Mouse (Mus musculus) limb, embryonic 12.5 days (tissue): ENCODE measurements around the gene Dnajb5. TPM values are rescaled to one million over a fixed set of nuclear protein-coding genes. Genes with fewer than 3 reads are reported as not detected.
"Not testable (repeated sequence)": the region's sequence is repeated elsewhere in the genome, so short reads cannot be mapped to it uniquely, and the experiment has no call there.

Experiments
- ATAC-seq: fragments of 200-750 bp; cut with Nextera tagmentation; 2 replicates; pipeline ENCODE4 v1.8.0; 2017; ENCODE audit warnings: low read depth, moderate TSS enrichment; ENCODE audit not compliant: insufficient number of reproducible peaks, insufficient read depth, low FRiP score, low TSS enrichment
- H3K27ac ChIP-seq: fragments of 300-500 bp; sonication (generic); 2 replicates; pipeline ENCODE4 v1.5.1; 2016; ENCODE audit warnings: mild to moderate bottlenecking, moderate library complexity
- H3K27me3 ChIP-seq: fragments of 300-500 bp; sonication (generic); 2 replicates; pipeline ENCODE4 v1.6.1; 2016; ENCODE audit warnings: mild to moderate bottlenecking, moderate library complexity
- H3K36me3 ChIP-seq: fragments of 300-500 bp; sonication (generic); 2 replicates; pipeline ENCODE4 v1.6.1; 2016; ENCODE audit warnings: mild to moderate bottlenecking, moderate library complexity
- H3K4me1 ChIP-seq: fragments of 300-500 bp; sonication (generic); replicated peaks from 2 replicates; pipeline ENCODE4 v1.6.1; 2016
- H3K4me2 ChIP-seq: fragments of 300-500 bp; sonication (generic); 2 replicates; pipeline ENCODE4 v1.6.1; 2016; ENCODE audit warnings: mild to moderate bottlenecking, moderate library complexity
- H3K4me3 ChIP-seq: fragments of 300-500 bp; sonication (generic); replicated peaks from 2 replicates; pipeline ENCODE4 v1.5.1; 2016; ENCODE audit warnings: mild to moderate bottlenecking
- H3K9ac ChIP-seq: fragments of 300-500 bp; sonication (generic); replicated peaks from 2 replicates; pipeline ENCODE4 v1.6.1; 2016; ENCODE audit warnings: mild to moderate bottlenecking, moderate library complexity
- H3K9me3 ChIP-seq: fragments of 300-500 bp; sonication (generic); 2 replicates; pipeline ENCODE4 v1.6.1; 2016; ENCODE audit warnings: mild to moderate bottlenecking, moderate library complexity
- WGBS: fragments of 180-500 bp; shearing (Covaris S2); methylation state at CpG from one replicate; pipeline ENCODE4 v1.1.7; 2016; 5-methylcytosine and 5-hydroxymethylcytosine counted together
- polyA plus RNA-seq: library from polyadenylated mRNA; unstranded; fragments of >200 nt; fragmentation: Nextera tagmentation; extraction: Ambion mirVana; gene quantifications from 2 replicates; pipeline ENCODE4 v1.2.1, GENCODE M21; 2016

The Dnajb5 gene
- polyA plus RNA-seq, 1 experiment from 2014 or later: 6.6 TPM

DNA sequence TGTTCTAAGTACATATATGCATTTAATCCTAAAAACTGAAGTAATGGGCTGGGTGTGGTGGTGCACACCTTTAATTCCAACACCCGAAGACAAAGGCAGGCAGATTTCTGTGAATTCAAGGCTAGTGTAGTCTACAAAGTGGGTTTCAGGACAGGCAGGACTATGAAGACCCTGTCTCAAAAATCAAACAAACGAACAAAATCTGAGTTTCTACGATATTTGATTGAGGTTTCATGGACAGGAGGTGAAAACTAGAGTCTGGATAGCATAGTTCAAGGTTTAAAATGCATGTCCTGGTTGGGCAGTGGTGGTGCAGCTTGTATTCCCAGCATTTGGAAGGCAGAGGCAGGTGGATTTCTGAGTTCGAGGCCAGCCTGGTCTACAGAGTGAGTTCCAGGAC lies 19.7 kb downstream of the Dnajb5 start, which contains the start of gene 1700022I11Rik:
Gene 1700022I11Rik (plus strand): TSS at position 301 of the 400 bp plus-strand sequence.
- no peak for ATAC-seq
- Histone ChIP-seq H3K4me1 (0 out of 2 replicates have a peak, but pooled peaks cover 4% of the 10 kb centered on the region), H3K27me3 (0 out of 2 replicates have a peak, but pooled peaks cover 5% of the 10 kb centered on the region), H3K9ac (no peak within 1 kb of the TSS), H3K4me3 (no peak within 1 kb of the TSS), H3K9me3 (no peaks in the 10 kb centered on the region), H3K27ac (no peak within 1 kb of the TSS), H3K36me3 (no peaks in the 10 kb centered on the region), H3K4me2 (no peak within 1 kb of the TSS)
- WGBS: 88% methylated on average over 4 of the region's 4 CpGs

DNA sequence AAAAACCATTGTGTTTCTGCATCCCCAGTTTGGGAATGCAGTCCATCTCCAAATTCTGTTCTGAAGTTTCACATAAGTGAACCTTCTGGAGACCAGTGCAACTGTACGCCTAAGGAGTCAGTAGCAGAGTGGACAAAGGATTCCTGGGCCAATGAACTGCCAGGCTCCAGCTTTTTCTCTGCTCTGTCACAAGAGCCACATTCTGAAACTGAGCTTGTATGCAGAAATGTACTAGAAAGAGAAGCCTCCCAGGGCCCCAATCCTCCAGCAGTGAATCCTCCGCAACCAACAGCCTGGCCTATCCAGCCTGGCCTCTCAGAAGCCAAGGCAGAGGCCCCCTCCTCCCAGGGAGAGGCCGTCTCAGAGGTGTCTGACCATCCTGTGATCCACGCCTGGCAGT lies 23.3 kb downstream of the Dnajb5 start:
- H3K27ac ChIP-seq: peak overlapping the region; percentile 17; the same call in 1 of the 2 replicates
- no peaks in the 10 kb centered on the region for H3K9me3 ChIP-seq
- no peaks in the 10 kb centered on the region for H3K27me3 ChIP-seq
- H3K36me3 ChIP-seq: peaks cover 13% of the 10 kb centered on the region
- H3K9ac ChIP-seq: no peak overlapping the region
- ATAC-seq: no peak
- no peak overlapping the region for H3K4me2 ChIP-seq
- H3K4me1 ChIP-seq: no peaks in the 10 kb centered on the region
- WGBS: 60% methylated on average over 4 of the region's 4 CpGs
- H3K4me3 ChIP-seq: no peak overlapping the region

DNA sequence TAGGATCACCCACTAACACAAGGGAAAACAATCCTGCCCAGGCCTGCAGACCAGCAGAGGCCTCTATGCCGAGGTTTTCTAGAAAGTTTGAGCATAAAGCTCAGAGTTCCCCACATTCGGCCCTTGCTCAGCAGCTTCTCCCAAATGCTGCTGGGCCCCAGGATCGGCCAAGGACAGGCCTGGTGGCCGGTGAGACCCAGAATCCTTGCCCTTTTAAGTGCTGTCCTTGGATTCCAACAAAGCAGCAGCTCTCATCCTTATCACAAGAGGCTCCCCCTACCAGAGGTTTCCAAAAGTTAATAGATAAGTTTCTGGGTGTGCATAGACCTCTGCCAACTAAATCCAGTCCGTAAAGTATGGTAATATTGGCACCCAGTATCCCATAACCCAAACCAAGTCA lies 24.3 kb downstream of the Dnajb5 start:
- no peak overlapping the region for H3K4me3 ChIP-seq
- no peaks in the 10 kb centered on the region for H3K9me3 ChIP-seq
- ATAC-seq: no peak
- no peak overlapping the region; the same call in 1 of the 2 replicates for H3K27ac ChIP-seq
- no peak overlapping the region for H3K4me2 ChIP-seq
- no peak overlapping the region for H3K9ac ChIP-seq
- no peaks in the 10 kb centered on the region for H3K4me1 ChIP-seq
- H3K27me3 ChIP-seq: no peaks in the 10 kb centered on the region
- WGBS: 84% methylated on average over 5 of the region's 5 CpGs
- peaks cover 22% of the 10 kb centered on the region for H3K36me3 ChIP-seq

DNA sequence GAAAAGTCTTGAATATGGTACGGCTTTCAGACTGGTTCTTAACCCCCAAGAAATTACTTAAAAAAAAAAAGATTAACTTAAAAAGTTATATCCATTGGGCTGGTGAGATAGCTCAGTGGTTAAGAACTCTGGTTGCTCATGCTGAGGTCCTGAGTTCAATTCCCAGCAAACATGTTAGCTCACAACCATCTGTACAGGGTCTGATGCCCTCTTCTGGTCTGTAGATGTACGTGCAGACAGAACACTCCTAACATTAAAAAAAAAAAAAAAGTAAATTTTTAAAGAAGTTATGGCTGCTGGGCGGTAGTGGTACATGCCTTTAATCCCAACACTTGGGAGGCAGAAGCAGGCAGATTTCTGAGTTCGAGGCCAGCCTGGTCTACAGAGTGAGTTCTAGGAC lies 28.4 kb downstream of the Dnajb5 start:
- Histone ChIP-seq H3K36me3 (peaks cover 61% of the 10 kb centered on the region), H3K4me1 (no peaks in the 10 kb centered on the region), H3K27me3 (no peaks in the 10 kb centered on the region), H3K27ac (no peak overlapping the region), H3K4me2 (no peak overlapping the region), H3K9ac (no peak overlapping the region), H3K4me3 (no peak overlapping the region), H3K9me3 (no peaks in the 10 kb centered on the region)
- no peak for ATAC-seq
- WGBS: 93% methylated on average over 4 of the region's 4 CpGs

DNA sequence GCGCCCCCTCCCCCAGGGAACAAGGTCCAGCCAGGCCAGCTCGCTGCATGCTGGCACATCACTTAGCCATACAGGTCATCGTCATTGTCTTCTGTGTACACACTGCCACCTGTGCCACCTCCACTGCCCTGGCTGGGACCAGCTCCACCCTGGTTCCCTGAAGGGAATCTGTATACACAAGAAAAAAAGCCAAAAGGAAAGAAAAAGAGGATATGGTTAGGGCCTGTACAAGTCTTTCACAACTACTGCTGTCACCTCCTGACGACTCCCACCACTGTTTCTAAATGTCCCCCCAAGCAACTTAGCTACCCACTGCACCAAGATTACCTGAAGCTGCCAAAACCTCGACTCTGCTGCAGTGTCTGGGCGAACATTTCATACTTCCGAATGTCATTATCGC lies 30.9 kb downstream of the Dnajb5 start:
- not testable (repeated sequence) for H3K9ac ChIP-seq, H3K4me1 ChIP-seq, H3K27me3 ChIP-seq, H3K4me2 ChIP-seq, H3K27ac ChIP-seq, H3K4me3 ChIP-seq, ATAC-seq, H3K9me3 ChIP-seq
- H3K36me3 ChIP-seq: peaks cover 82% of the 10 kb centered on the region
- WGBS: 90% methylated on average over 8 of the region's 8 CpGs

DNA sequence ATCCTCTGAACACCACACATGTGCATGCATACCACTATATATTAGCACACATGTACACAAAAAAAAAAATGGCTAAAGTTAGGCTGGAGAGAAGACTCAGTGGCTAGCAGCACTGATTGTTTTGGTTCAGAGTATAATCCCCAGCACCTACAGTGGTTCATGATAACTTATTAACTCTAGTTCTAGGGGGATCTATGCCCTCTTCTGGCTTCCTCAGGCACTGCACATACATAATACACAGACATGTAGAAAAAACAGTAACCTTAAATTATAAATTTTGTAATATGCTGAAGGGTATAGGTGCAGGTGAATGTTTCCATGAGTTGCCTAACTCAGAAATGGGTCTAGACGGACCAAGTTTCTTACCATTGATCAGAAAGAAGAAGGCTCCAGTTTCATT lies 38.7 kb downstream of the Dnajb5 start:
- Histone ChIP-seq H3K9me3 (no peaks in the 10 kb centered on the region), H3K4me2 (no peak overlapping the region), H3K36me3 (peaks cover 99% of the 10 kb centered on the region), H3K9ac (no peak overlapping the region), H3K4me3 (no peak overlapping the region), H3K4me1 (no peaks in the 10 kb centered on the region), H3K27me3 (no peaks in the 10 kb centered on the region), H3K27ac (no peak overlapping the region)
- ATAC-seq: no peak
- 86% methylated on average over 1 of the region's 1 CpGs for WGBS

DNA sequence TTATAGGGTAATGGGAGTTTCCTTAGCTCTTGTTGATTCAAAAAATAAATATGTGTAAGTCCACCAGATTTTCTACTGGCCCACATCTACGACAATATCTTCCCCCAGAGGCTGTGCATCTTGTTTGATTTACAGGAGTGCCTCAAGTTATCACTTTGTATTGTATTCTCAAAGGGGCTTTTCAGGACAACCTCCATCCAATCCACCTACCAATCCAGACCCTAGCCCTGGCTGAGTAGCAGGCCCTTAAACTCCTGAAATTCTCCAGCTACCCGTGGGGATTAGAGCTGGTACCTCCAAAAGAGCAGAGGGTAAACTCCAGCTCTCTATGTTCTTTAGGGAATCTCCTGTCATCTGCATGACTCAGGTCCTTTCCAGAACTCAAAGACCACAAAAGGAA lies 48.4 kb downstream of the Dnajb5 start:
- Histone ChIP-seq H3K9ac (no peak overlapping the region), H3K4me3 (peak overlapping the region; percentile 79), H3K27me3 (no peaks in the 10 kb centered on the region), H3K36me3 (peaks cover 40% of the 10 kb centered on the region), H3K4me2 (peak overlapping the region; percentile 76), H3K9me3 (no peaks in the 10 kb centered on the region), H3K4me1 (peaks cover 17% of the 10 kb centered on the region), H3K27ac (no peak overlapping the region)
- 79% methylated on average over 2 of the region's 2 CpGs for WGBS
- ATAC-seq: no peak

DNA sequence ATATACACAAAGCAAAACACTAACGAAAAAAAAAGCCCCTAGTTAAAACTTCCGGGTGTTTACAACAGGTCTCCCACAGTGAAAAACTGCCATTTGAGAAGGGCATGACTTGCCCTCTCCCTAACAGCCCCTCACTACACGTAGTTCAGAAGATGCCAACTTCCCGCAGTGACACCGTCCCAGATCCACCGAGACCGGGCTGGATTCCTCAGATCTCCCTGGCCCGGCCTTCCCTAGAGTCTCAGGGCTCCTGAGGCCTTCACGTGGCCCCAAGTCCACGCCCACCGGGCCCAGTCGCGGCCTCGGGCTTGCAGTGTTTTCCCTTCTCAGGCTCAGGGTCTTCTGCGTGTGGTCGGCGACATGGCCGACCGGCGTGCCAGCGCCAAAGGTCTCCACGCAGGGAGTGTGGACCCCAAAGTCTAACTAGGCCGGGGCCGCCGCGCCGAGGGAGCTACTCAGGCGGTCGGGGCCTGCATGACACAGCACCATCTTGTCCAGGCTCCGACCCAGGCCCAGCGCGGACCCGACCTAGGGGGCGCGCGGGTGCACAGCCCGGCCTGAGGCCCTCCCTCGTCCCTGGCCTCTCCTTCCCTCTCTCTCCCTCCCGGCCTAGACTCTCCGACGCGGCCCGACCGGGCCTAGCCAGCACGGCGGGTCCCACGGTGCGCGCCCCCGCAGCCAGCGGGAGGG lies 50.0 kb downstream of the Dnajb5 start:
- H3K9ac ChIP-seq: peak overlapping the region; percentile 94
- H3K36me3 ChIP-seq: peaks cover 31% of the 10 kb centered on the region
- no peaks in the 10 kb centered on the region for H3K9me3 ChIP-seq
- peak overlapping the region; percentile 99 for H3K27ac ChIP-seq
- peak; percentile 72 for ATAC-seq
- no peaks in the 10 kb centered on the region for H3K27me3 ChIP-seq
- H3K4me3 ChIP-seq: peak overlapping the region; percentile 79
- under 1% methylated on average over 47 of the region's 51 CpGs for WGBS
- peaks cover 17% of the 10 kb centered on the region for H3K4me1 ChIP-seq
- peak overlapping the region; percentile 76 for H3K4me2 ChIP-seq

DNA sequence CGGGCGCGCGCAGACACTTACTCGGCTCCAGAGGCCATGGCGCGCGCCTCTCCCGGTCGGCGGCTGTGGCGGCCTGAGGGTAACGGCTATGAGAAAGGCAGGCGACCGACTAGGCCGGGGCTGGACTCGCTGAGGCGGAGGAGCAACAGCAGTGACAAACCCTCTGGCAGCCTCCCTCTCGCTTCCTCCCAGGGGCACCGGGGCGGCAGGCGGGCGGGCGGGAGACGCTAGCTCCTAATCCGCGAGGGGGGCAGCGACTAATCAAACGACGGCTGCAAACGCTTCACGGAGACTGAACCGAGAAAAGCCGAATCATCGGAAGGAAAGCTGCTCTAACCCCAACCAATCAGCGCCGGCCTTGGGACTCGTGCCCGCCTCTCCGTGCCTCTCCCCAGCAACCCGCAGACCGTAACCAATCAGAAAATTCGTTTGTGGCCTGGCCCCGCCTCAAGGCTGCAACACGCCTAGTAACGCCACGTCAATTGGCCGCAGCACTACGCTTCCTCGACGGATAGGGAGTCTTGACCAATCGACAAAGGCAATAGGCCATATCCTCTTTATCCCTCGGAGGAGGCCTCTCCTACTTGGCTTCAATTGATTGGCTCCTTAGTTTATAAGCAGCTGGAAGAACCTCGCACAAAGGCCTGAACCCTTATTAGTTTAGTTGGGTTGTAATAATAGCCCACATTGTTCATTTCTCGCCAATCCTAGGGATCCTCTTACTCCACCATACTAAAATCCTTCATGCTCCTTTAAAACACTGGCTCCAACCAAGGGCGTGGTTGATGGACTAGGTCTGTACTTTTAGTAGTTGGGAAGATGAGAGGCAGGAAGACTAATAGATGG lies 50.8 kb downstream of the Dnajb5 start, which contains the start of gene Vcp:
Gene Vcp (minus strand): TSS at position 367 of the 846 bp plus-strand sequence.
- WGBS: under 1% methylated on average over 55 of the region's 56 CpGs
- Histone ChIP-seq H3K4me2 (peak within 1 kb of the TSS; percentile 76), H3K36me3 (peaks cover 31% of the 10 kb centered on the region), H3K9ac (peak within 1 kb of the TSS; percentile 94), H3K27ac (peak within 1 kb of the TSS; percentile 99), H3K4me3 (peak within 1 kb of the TSS; percentile 79), H3K4me1 (peaks cover 17% of the 10 kb centered on the region)
- ATAC-seq: peak; percentile 98
- not testable (repeated sequence) for H3K27me3 ChIP-seq, H3K9me3 ChIP-seq

DNA sequence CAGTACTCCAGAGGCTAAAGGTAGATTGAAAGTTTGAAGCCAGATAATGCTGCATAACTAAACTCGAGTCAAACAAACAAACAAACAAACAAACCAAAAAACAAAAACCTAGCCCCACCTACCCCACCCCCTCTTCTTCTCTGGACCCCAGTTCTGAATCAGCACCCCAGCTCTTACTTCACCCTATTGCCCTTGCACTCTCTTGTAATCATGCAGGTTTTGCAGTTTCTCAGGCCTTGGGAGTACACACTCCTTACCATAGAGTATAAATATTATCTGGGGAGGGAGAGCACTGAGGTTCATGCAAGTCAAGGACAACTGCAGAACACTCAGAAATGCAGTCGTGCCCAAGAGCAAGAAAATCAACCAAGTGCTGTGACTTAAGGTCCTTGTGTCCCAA lies 51.7 kb downstream of the Dnajb5 start:
- Histone ChIP-seq H3K9me3 (no peaks in the 10 kb centered on the region), H3K27ac (peak overlapping the region; percentile 99), H3K4me3 (no peak overlapping the region), H3K4me1 (peaks cover 17% of the 10 kb centered on the region), H3K4me2 (no peak overlapping the region), H3K36me3 (peaks cover 30% of the 10 kb centered on the region), H3K9ac (no peak overlapping the region), H3K27me3 (no peaks in the 10 kb centered on the region)
- no peak for ATAC-seq
- WGBS: 98% methylated on average over 2 of the region's 2 CpGs

DNA sequence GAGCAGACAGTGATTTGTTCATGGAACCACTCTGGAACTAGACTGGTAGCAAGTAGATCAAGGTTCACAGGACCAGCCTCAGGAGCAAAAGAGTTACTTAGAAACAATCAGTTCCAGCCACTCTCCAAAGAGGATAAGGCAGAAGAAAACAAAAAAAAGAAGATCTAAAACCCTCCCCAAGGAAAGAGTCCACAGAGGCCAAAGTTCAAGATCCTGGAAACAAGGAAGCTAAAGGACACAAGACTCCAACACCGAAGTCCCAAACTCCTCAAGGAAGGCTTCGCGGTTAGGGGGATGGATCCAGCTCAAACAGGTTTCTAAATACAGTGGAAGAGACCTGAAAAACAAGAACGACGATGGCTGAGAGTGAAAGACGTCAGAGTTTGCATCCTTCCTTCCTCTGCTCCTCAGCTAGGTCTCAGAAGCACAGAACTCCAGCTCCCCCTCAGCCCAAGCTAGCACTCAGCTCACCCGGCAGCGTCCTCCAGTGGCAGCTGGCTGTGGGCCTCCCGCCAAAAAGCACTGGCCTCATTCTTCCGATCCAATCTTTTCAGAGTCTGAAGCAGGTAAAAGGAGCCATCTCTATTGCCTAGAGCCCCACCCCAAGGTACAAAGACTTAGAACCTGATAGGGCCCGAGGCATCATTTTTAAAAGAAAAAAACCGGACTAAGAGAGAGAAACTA lies 53.3 kb downstream of the Dnajb5 start:
- Histone ChIP-seq H3K27me3 (no peaks in the 10 kb centered on the region), H3K36me3 (peaks cover 36% of the 10 kb centered on the region), H3K4me3 (no peak overlapping the region), H3K9ac (no peak overlapping the region), H3K4me1 (peaks cover 12% of the 10 kb centered on the region), H3K27ac (no peak overlapping the region), H3K9me3 (no peaks in the 10 kb centered on the region), H3K4me2 (no peak overlapping the region)
- ATAC-seq: no peak
- WGBS: 78% methylated on average over 12 of the region's 12 CpGs
